Mouse (Mus musculus) embryonic stem cell, embryonic (primary cell): ENCODE data around the gene Pcid2.

Source experiments
- CTCF ChIA-PET, 4 experiments: fragments of 300-600 bp in 2 of 4; fragments of 350-600 bp in 2 of 4; sonication (Branson Sonifier 250); formaldehyde crosslinking; loops; one replicate each; lab custom pipeline; 2022; ENCODE audit warnings: inconsistent platforms in 2 of 4; lab: Charles Lee
- POLR2A ChIA-PET, 4 experiments: fragments of 300-600 bp in 2 of 4; fragments of 350-600 bp in 2 of 4; sonication (Branson Sonifier 250); formaldehyde crosslinking; loops; one replicate each; lab custom pipeline; 2022; ENCODE audit warnings: antibody characterized with exemption in 4 of 4, inconsistent platforms in 1 of 4; lab: Charles Lee

Pcid2 gene

GRCm38 (mm10) chr8:13037015-13037414, 68.2 kb downstream of the Pcid2 start, which contains the start of gene F10:
TSS of gene F10 (plus strand) at chr8:13037308.
- POLR2A ChIA-PET = interaction anchor here in 1 of 4 experiments (1.6 kb wide), 1 partner anchor 11 kb away, joined by 3 read pairs; the partner anchor contains the start of gene F7
- CTCF ChIA-PET = interaction anchor here in 1 of 4 experiments (0.6 kb wide), 1 partner anchor 134 kb away, joined by 4 read pairs; no protein-coding TSS in a partner anchor

GRCm38 (mm10) chr8:13036346-13036812, 68.9 kb downstream of the Pcid2 start:
- ChIA-PET CTCF (no interaction called here), POLR2A (interaction anchor here in 2 of 4 experiments (0.7 to 1.6 kb wide), 2 partner anchors 10 to 339 kb away, joined by 3 read pairs; partner anchors contain the start of gene F7 (in 1 of the 2))

GRCm38 (mm10) chr8:13028482-13028881, 76.8 kb downstream of the Pcid2 start:
- POLR2A ChIA-PET = no interaction called here
- CTCF ChIA-PET = no interaction called here

GRCm38 (mm10) chr8:13027615-13028014, 77.6 kb downstream of the Pcid2 start:
- ChIA-PET CTCF (interaction anchor here in 1 of 4 experiments (1.2 kb wide), 1 partner anchor 131 kb away, joined by 3 read pairs; no protein-coding TSS in a partner anchor), POLR2A (no interaction called here)
